12 mouse cellular contexts compared by ENCODE assay signal in genomic region chr17:47990392-47991123, GRCm38 (mm10). TPM values are rescaled to one million over a fixed set of nuclear protein-coding genes. Genes with fewer than 3 reads are reported as not detected.
DNase-seq lines count a peak whose midpoint lies in the region; ATAC-seq and TF ChIP-seq lines count a peak whose summit lies in the region.
"Had no signal": no experiment of that assay in that cellular context is flagged by ENCODE, and none has a peak within 500 bp of the region (broad histone marks: within the 10 kb centered on the region; RNA-seq: fewer than 3 reads in every experiment).

No protein-coding gene starts in this region.

- H3K36me3 ChIP-seq in heart, embryonic 11.5 days (ENCODE audit: control insufficient read depth, insufficient read depth, low read length), result no peaks in the 10 kb centered on the region
- H3K36me3 ChIP-seq in thymus, adult 2 months (ENCODE audit: control insufficient read depth, insufficient read depth, low read length), result no peaks in the 10 kb centered on the region
- no peaks in the 10 kb centered on the region for H3K36me3 ChIP-seq in limb, embryonic 14.5 days (ENCODE audit: control insufficient read depth, insufficient read depth, low read length)

- WGBS in heart, embryonic 11.5 days (ENCODE audit: insufficient replicate concordance), result 40% methylated on average over 10 of the region's 10 CpGs
- 70% methylated on average over 10 of the region's 10 CpGs for WGBS in thymus, adult 2 months
- WGBS in limb, embryonic 14.5 days, result 26% methylated on average over 10 of the region's 10 CpGs

- DNase-seq in heart, adult 8-10 months (ENCODE audit: low spot score), result no peak
- DNase-seq in thymus, adult 2 months, result no peak
- DNase-seq in thymus, postnatal 10 days (ENCODE audit: low spot score in 2 of 2), result no peak
- no peak for DNase-seq in limb, embryonic 14.5 days (ENCODE audit: low spot score)
- DNase-seq in yolk sac, embryonic 10.5 days (ENCODE audit: low spot score), result peak; percentile 1
- no peak for DNase-seq in cerebellum, adult 9-10 months
- DNase-seq in spleen, postnatal 36 days (ENCODE audit: low spot score in 2 of 2), result no peak
- DNase-seq: cerebellum, postnatal 36 days had no signal

- no peak for ATAC-seq in heart, embryonic 11.5 days (replicated peaks; ENCODE audit: insufficient number of reproducible peaks, low FRiP score, low TSS enrichment)
- ATAC-seq in limb, embryonic 14.5 days (ENCODE audit: low FRiP score, low read depth), result no peak

- H3K9ac ChIP-seq in heart, embryonic 11.5 days (ENCODE audit: low read depth, low read length), result no peak overlapping the region
- no peak overlapping the region for H3K9ac ChIP-seq in limb, embryonic 14.5 days (ENCODE audit: low read depth, low read length, severe bottlenecking)

- TF ChIP-seq CTCF in thymus, adult 2 months (IDR thresholded peaks at IDR 0.05; ENCODE audit: borderline replicate concordance, control insufficient read depth, extremely low read depth, insufficient read depth, low read length, poor library complexity), result no peak

- H3K4me2 ChIP-seq in heart, embryonic 11.5 days, result no peak overlapping the region
- H3K4me2 ChIP-seq in limb, embryonic 14.5 days (replicated peaks; ENCODE audit: low read depth, low read length, severe bottlenecking), result no peak overlapping the region

- H3K4me1 ChIP-seq in heart, embryonic 11.5 days (ENCODE audit: control insufficient read depth, insufficient read depth, low read length), result peaks cover 15% of the 10 kb centered on the region
- peaks cover 30% of the 10 kb centered on the region for H3K4me1 ChIP-seq in thymus, adult 2 months (replicated peaks; ENCODE audit: control insufficient read depth, insufficient read depth, low read length)
- peaks cover 29% of the 10 kb centered on the region for H3K4me1 ChIP-seq in limb, embryonic 14.5 days (ENCODE audit: control insufficient read depth, insufficient read depth, low read length)

- H3K4me3 ChIP-seq in heart, embryonic 11.5 days (ENCODE audit: low read depth, low read length), result no peak overlapping the region
- no peak overlapping the region for H3K4me3 ChIP-seq in thymus, adult 2 months (ENCODE audit: control insufficient read depth, insufficient read depth, low read length)
- H3K4me3 ChIP-seq in limb, embryonic 14.5 days (replicated peaks; ENCODE audit: low read length), result no peak overlapping the region

- no peaks in the 10 kb centered on the region for H3K9me3 ChIP-seq in heart, embryonic 11.5 days (replicated peaks; ENCODE audit: control insufficient read depth, low read length)
- H3K9me3 ChIP-seq in limb, embryonic 14.5 days (ENCODE audit: control insufficient read depth, low read length), result no peaks in the 10 kb centered on the region

- H3K27ac ChIP-seq in heart, embryonic 11.5 days (ENCODE audit: low read depth, low read length), result peak overlapping the region; percentile 41; the same call in 1 of the 2 replicates
- H3K27ac ChIP-seq in thymus, adult 2 months (ENCODE audit: control insufficient read depth, insufficient read depth, low read length), result peak overlapping the region; percentile 42; the same call in 1 of the 2 replicates
- H3K27ac ChIP-seq in limb, embryonic 14.5 days (replicated peaks; ENCODE audit: low read depth, low read length), result peak overlapping the region; percentile 83

- no peak for TF ChIP-seq POLR2A in thymus, adult 2 months (IDR thresholded peaks at IDR 0.05; ENCODE audit: control insufficient read depth, extremely low read depth, insufficient read depth, low read length, poor library complexity)
- TF ChIP-seq POLR2A in limb, embryonic 14.5 days (IDR thresholded peaks at IDR 0.05; ENCODE audit: borderline replicate concordance, extremely low read depth, insufficient read depth, insufficient read length), result no peak

- H3K27me3 ChIP-seq in heart, embryonic 11.5 days (ENCODE audit: control insufficient read depth, insufficient read depth, low read length), result no peaks in the 10 kb centered on the region
- no peaks in the 10 kb centered on the region for H3K27me3 ChIP-seq in thymus, adult 2 months (ENCODE audit: control insufficient read depth, insufficient read depth, low read length)
- H3K27me3 ChIP-seq in limb, embryonic 14.5 days (ENCODE audit: control insufficient read depth, insufficient read depth, low read length), result no peaks in the 10 kb centered on the region

RNA-seq across cellular contexts. Expression of gene 1700122O11Rik, which starts 47.5 kb away (rescaled TPM):
- polyA plus RNA-seq in heart, embryonic 11.5 days (2014; fragmentation: Nextera tagmentation; extraction: Ambion mirVana), result not detected in 2 replicates
- total RNA-seq in heart, adult 8-10 months (2022), result not detected
- not detected in 2 replicates for polyA plus RNA-seq in thymus, adult 2 months (2012; rRNA removed)
- polyA plus RNA-seq in limb, embryonic 14.5 days (2012; rRNA removed), result not detected in 2 replicates
- not detected in 2 replicates for polyA plus RNA-seq in limb, embryonic 14.5 days (2014; fragmentation: Nextera tagmentation; extraction: Ambion mirVana)
- total RNA-seq: heart, postnatal 25 days; megakaryocyte progenitor cell, adult 5-6 weeks had no signal
- polyA plus RNA-seq: large intestine, adult 2 months had no signal
